Mouse (Mus musculus) liver, embryonic 14.5 days (tissue): ENCODE data around the gene 0610010K14Rik. TPM values are rescaled to one million over a fixed set of nuclear protein-coding genes. Genes with fewer than 3 reads are reported as not detected.

ENCODE experiments used
- ATAC-seq: fragments of 200-750 bp; cut with Nextera tagmentation; 2 replicates; pipeline ENCODE4 v1.8.0; 2017; ENCODE audit warnings: moderate number of reproducible peaks, mild to moderate bottlenecking, moderate library complexity; ENCODE audit not compliant: insufficient read depth
- DNase-seq, 3 experiments: peaks; one replicate each; pipeline ENCODE4 v3.0.0-alpha.2; 2012 to 2013; ENCODE audit warnings: low read depth in 3 of 3, low spot score in 3 of 3
- H3K27ac ChIP-seq: fragments of 300-500 bp; sonication (generic); 2 replicates; pipeline ENCODE4 v1.5.1; 2014; ENCODE audit warnings: moderate library complexity, mild to moderate bottlenecking, control low read depth, inconsistent platforms
- H3K27me3 ChIP-seq: fragments of 300-500 bp; sonication (generic); 2 replicates; pipeline ENCODE4 v1.6.1; 2014; ENCODE audit warnings: mild to moderate bottlenecking, low read length, moderate library complexity; ENCODE audit not compliant: control insufficient read depth, insufficient read depth
- H3K36me3 ChIP-seq: fragments of 300-500 bp; sonication (generic); replicated peaks from 2 replicates; pipeline ENCODE4 v1.6.1; 2014; ENCODE audit warnings: low read depth; ENCODE audit not compliant: control insufficient read depth, insufficient read depth
- H3K4me1 ChIP-seq, 2 experiments: fragments of 200-500 bp in 1 of 2; fragments of 300-500 bp in 1 of 2; sonication (generic) in 1 of 2; replicated peaks; 2 replicates each; pipeline ENCODE4 v1.6.1; 2012 to 2014; ENCODE audit warnings: antibody characterized with exemption in 1 of 2, inconsistent platforms in 1 of 2, low read length in 1 of 2; ENCODE audit not compliant: control insufficient read depth in 2 of 2, insufficient read depth in 2 of 2
- H3K4me2 ChIP-seq: fragments of 300-500 bp; sonication (generic); 2 replicates; pipeline ENCODE4 v1.6.1; 2014; ENCODE audit warnings: low read depth, mild to moderate bottlenecking, control low read depth, moderate library complexity
- H3K4me3 ChIP-seq, 2 experiments: fragments of 200-500 bp in 1 of 2; fragments of 300-500 bp in 1 of 2; sonication (generic) in 1 of 2; 2 replicates each; pipeline ENCODE4 v1.5.1; 2012 to 2014; ENCODE audit warnings: low read depth in 2 of 2, low read length in 2 of 2, mild to moderate bottlenecking in 2 of 2, control low read depth in 1 of 2, inconsistent platforms in 1 of 2, moderate library complexity in 1 of 2; ENCODE audit not compliant: insufficient read depth in 1 of 2
- H3K9ac ChIP-seq: fragments of 300-500 bp; sonication (generic); replicated peaks from 2 replicates; pipeline ENCODE4 v1.6.1; 2014; ENCODE audit warnings: mild to moderate bottlenecking, control low read depth, moderate library complexity
- H3K9me3 ChIP-seq: fragments of 300-500 bp; sonication (generic); 2 replicates; pipeline ENCODE4 v1.6.1; 2016; ENCODE audit warnings: low read length, mixed read lengths; ENCODE audit not compliant: control insufficient read depth
- CTCF ChIP-seq: IDR thresholded peaks from 2 replicates; pipeline ENCODE4 v1.5.1; 2016; ENCODE audit warnings: antibody characterized with exemption, low read depth, control low read depth
- EP300 ChIP-seq: IDR thresholded peaks from 2 replicates; pipeline ENCODE4 v1.6.1; 2016; ENCODE audit warnings: antibody characterized with exemption, low read depth
- WGBS: fragments of 180-500 bp; shearing (Covaris S2); extraction: QIAGEN DNeasy Blood & Tissue Kit; methylation state at CpG from one replicate; pipeline ENCODE4 v1.1.7; 2014; ENCODE audit not compliant: insufficient replicate concordance; 5-methylcytosine and 5-hydroxymethylcytosine counted together
- polyA plus RNA-seq, 2 experiments: library from polyadenylated mRNA; depleted of rRNA in 1 of 2; stranded (reverse) in 1 of 2; unstranded in 1 of 2; fragments of >200 nt; fragmentation: Nextera tagmentation in 1 of 2; extraction: Ambion mirVana in 1 of 2; gene quantifications; 2 replicates each; pipeline versions ENCODE4 v1.2.1 to v1.2.3; 2012 to 2014

The 0610010K14Rik gene
- polyA plus RNA-seq, 2 experiments, result 56.1 to 78.4 TPM

DNA sequence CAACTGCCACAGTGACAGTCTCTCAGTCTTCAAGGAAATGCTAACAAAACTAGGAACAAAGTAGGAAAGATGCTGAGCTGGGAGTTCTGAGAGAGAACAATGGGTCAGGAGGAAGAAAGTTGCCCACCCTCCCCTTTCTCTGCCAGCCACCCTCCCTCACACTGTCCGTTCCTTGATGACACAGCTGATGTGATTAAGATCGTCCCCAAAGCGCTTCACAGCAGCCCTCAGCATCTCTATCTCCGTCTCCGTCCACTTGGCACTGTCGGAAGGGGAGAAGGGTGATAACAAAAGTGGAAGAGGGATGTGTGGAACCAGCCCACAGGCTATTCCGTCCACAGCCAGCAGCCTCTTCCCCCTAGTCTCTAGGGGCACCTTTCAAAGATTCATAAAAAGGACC is 997 bp downstream of the 0610010K14Rik start:
- TF ChIP-seq EP300, result no peak
- TF ChIP-seq CTCF, result no peak
- ATAC-seq (no peak), DNase-seq (no peak)
- Histone ChIP-seq H3K4me1 (peaks cover 15 to 28% of the 10 kb centered on the region in 2 experiments), H3K9ac (peak overlapping the region; percentile 96), H3K27ac (peak overlapping the region; percentile 96), H3K4me2 (peak overlapping the region; percentile 99), H3K9me3 (no peaks in the 10 kb centered on the region), H3K36me3 (peaks cover 5% of the 10 kb centered on the region), H3K4me3 (peak overlapping the region; percentile 86 to 87), H3K27me3 (no peaks in the 10 kb centered on the region)
- WGBS, result 7% methylated on average over 7 of the region's 7 CpGs

DNA sequence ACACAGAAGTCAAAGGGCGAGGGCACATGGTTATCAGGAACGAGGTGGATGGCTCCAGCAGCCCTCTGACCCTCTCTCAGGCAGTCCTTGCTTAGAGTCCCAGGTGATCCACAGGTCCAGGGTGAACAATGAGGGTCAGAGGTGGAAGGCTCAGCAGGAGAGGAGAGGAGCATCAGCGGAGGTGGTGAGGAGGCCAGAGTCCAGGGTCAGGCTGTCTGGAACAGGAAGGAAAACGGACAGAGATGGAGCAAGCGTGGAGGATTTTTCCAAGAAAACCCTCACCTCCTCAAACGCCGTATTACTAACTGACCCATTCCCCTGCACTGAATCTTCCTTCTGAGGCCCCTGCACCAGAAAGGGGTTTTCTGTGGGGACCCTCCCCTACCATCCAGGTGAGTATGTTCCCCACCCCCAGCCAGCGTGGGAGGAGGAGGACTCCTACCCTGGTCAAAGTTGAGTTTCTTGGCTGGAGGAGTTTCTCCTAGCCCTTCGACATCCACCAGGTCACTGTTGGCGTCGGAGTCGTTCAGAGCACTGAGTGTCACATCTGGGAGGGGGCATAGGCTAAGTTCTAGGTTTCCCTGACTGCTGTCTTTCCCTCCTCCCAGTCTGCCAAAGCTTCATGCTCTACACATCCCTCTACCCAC is 2.3 kb downstream of the 0610010K14Rik start:
- Histone ChIP-seq H3K4me1 (peaks cover 13 to 26% of the 10 kb centered on the region in 2 experiments), H3K27ac (no peak overlapping the region), H3K9ac (no peak overlapping the region), H3K27me3 (peaks cover under 1% of the 10 kb centered on the region), H3K9me3 (no peaks in the 10 kb centered on the region), H3K4me2 (no peak overlapping the region), H3K4me3 (no peak overlapping the region), H3K36me3 (peaks cover 5% of the 10 kb centered on the region)
- DNase-seq, result no peak
- TF ChIP-seq EP300 (no peak), CTCF (no peak)
- no peak for ATAC-seq
- WGBS, result 79% methylated on average over 12 of the region's 12 CpGs

DNA sequence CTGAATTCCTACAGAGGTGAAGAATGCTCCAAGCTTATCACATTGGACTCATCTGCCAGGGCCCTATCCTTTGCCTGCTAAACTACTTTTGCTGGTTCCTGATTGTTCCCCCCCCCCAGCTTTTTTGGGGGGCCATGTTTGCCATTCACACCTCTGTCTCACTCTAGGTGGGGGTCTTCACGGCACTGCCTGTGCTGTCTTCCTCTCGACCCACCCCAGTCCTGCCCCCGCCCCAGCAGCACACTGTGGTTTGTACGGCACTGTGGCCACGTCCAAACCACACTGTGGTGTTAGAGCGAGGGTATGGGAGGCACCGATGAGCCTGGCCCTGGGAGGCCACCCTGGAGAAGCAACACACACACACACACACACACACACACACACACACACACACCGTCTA is 3.2 kb downstream of the 0610010K14Rik start:
- H3K4me1 ChIP-seq, result peaks cover 17 to 27% of the 10 kb centered on the region in 2 experiments
- H3K27me3 ChIP-seq, result peaks cover 10% of the 10 kb centered on the region
- no peaks in the 10 kb centered on the region for H3K9me3 ChIP-seq
- no peak overlapping the region for H3K4me2 ChIP-seq
- WGBS, result 29% methylated on average over 8 of the region's 8 CpGs
- ATAC-seq, result no peak
- H3K27ac ChIP-seq, result no peak overlapping the region
- peaks cover 5% of the 10 kb centered on the region for H3K36me3 ChIP-seq
- no peak for DNase-seq
- TF ChIP-seq CTCF (no peak), EP300 (no peak)
- no peak overlapping the region for H3K4me3 ChIP-seq
- no peak overlapping the region for H3K9ac ChIP-seq

DNA sequence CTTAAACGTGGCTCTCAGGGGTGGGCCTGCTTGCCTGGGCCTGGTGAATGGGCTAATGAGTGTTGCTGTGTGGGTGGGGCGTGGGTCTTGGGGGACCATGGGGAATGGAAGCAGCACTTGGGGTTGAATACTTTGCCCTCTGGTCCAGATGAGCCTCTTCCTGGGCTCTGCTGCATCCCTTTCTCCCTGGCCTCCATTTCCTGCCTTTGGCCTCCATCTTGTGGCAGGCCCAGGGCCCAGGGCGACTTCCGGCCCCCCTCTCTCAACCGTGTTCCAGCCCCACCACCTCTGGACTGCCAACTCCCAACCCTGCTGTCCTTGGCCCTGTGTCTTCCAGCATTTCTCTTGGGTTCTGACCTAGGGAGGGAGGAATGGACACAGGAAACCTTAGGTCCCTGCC is 3.7 kb downstream of the 0610010K14Rik start:
- DNase-seq, result no peak
- no peak for ATAC-seq
- Histone ChIP-seq H3K9ac (no peak overlapping the region), H3K9me3 (no peaks in the 10 kb centered on the region), H3K27me3 (peaks cover 14% of the 10 kb centered on the region), H3K4me3 (no peak overlapping the region), H3K4me1 (peaks cover 21 to 32% of the 10 kb centered on the region in 2 experiments), H3K27ac (no peak overlapping the region), H3K36me3 (peaks cover 5% of the 10 kb centered on the region), H3K4me2 (no peak overlapping the region)
- TF ChIP-seq CTCF (no peak), EP300 (no peak)
- 54% methylated on average over 5 of the region's 5 CpGs for WGBS

DNA sequence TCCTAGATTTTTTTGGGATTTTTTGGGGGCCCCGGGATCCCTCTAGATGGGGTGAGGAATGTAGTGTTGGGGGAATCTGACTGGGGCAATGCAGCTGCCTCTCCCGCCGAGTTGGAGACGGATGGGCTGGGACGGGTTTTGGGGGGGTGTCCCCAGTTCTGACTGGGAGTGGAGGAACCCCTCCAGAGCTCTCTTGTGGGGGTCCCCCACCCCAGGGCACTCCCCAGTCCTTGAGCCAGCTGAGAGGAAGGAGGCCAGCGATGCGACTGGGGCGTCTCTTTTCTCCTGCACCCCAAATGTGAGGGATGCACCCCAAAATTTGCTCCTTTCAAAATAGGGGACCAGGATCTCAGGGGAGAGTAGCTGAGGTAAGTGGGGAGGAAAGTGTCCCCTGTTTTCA is 4.7 kb downstream of the 0610010K14Rik start:
- no peak for DNase-seq
- H3K4me1 ChIP-seq, result peaks cover 21 to 34% of the 10 kb centered on the region in 2 experiments
- H3K4me2 ChIP-seq, result peak overlapping the region; percentile 25; the same call in 1 of the 2 replicates
- H3K36me3 ChIP-seq, result peaks cover 5% of the 10 kb centered on the region
- H3K9ac ChIP-seq, result no peak overlapping the region
- no peak overlapping the region for H3K4me3 ChIP-seq
- H3K27ac ChIP-seq, result no peak overlapping the region
- TF ChIP-seq CTCF (no peak), EP300 (no peak)
- ATAC-seq, result no peak
- H3K27me3 ChIP-seq, result peaks cover 15% of the 10 kb centered on the region
- WGBS, result 65% methylated on average over 8 of the region's 8 CpGs
- no peaks in the 10 kb centered on the region for H3K9me3 ChIP-seq
